Mouse (Mus musculus) stomach, adult 2 months (tissue): ENCODE results near the gene Slc5a4a. TPM values are rescaled to one million over a fixed set of nuclear protein-coding genes. Genes with fewer than 3 reads are reported as not detected.

Experiments
- polyA plus RNA-seq: library from polyadenylated mRNA; depleted of rRNA; stranded (reverse); fragments of >200 nt; gene quantifications from 2 replicates; pipeline ENCODE4 v1.2.3, GENCODE M21; 2012; rRNA removed

Slc5a4a gene
- polyA plus RNA-seq, result not detected in 2 replicates

GRCm38 (mm10) chr10:76147278-76147677, at the start of gene Slc5a4a:
Gene Slc5a4a (plus strand): TSS chr10:76147451.

GRCm38 (mm10) chr10:76110861-76111260, 36.4 kb upstream of the Slc5a4a start, which contains the start of gene Slc5a4b:
Gene Slc5a4b (minus strand): TSS chr10:76110961.

GRCm38 (mm10) chr10:76237341-76238225, 90.3 kb downstream of the Slc5a4a start, which contains the start of gene Prmt2:
Gene Prmt2 (minus strand): TSS chr10:76237865.

Other genes with a start within 250 kb of the Slc5a4a start
- 32.3 and 34.3 TPM in 2 replicates for gene Smarcb1, start 225.8 kb upstream of the Slc5a4a start, polyA plus RNA-seq
- gene Chchd10, start 214.3 kb upstream of the Slc5a4a start, polyA plus RNA-seq, result 1,169 and 2,852 TPM in 2 replicates
- 11.6 and 13.7 TPM in 2 replicates for gene Mmp11, start 211.0 kb upstream of the Slc5a4a start, polyA plus RNA-seq
- 0.11 TPM in 1 of 2 replicates, not detected in the other for gene Gm867, start 206.8 kb upstream of the Slc5a4a start, polyA plus RNA-seq
- 0.11 and 0.31 TPM in 2 replicates for gene Vpreb3, start 204.4 kb upstream of the Slc5a4a start, polyA plus RNA-seq
- gene Gm5134, start 192.9 kb upstream of the Slc5a4a start, polyA plus RNA-seq, result not detected in 2 replicates
- 1.3 and 1.5 TPM in 2 replicates for gene Zfp280b, start 114.8 kb upstream of the Slc5a4a start, polyA plus RNA-seq
- gene Slc5a4b, start 36.5 kb upstream of the Slc5a4a start, polyA plus RNA-seq, result 0.02 and 0.04 TPM in 2 replicates
- 11.8 and 15.6 TPM in 2 replicates for gene Prmt2, start 90.4 kb downstream of the Slc5a4a start, polyA plus RNA-seq
- gene S100b, start 106.4 kb downstream of the Slc5a4a start, polyA plus RNA-seq, result 0.73 and 1.8 TPM in 2 replicates
- 6.3 and 13.0 TPM in 2 replicates for gene Dip2a, start 197.8 kb downstream of the Slc5a4a start, polyA plus RNA-seq